7 mouse cellular contexts compared by ENCODE assay signal in genomic region chr2:143916229-143916628, GRCm38 (mm10). TPM values are rescaled to one million over a fixed set of nuclear protein-coding genes. Genes with fewer than 3 reads are reported as not detected.
A peak's percentile ranks its signal among the peaks of the same experiment; 100 is the strongest.
DNase-seq lines count a peak whose midpoint lies in the region; ATAC-seq and TF ChIP-seq lines count a peak whose summit lies in the region.

No protein-coding gene starts in this region.

- H3K79me2 ChIP-seq in CH12.LX (replicated peaks; ENCODE audit: control insufficient read depth, extremely low read depth, insufficient read depth, poor library complexity, severe bottlenecking): peaks cover 35% of the 10 kb centered on the region

- H3K36me3 ChIP-seq in CH12.LX (replicated peaks in 1 of 2; ENCODE audit: control insufficient read depth in 1 of 2, insufficient read depth in 1 of 2, low read length in 1 of 2): peaks cover 0 to 2% of the 10 kb centered on the region in 2 experiments
- H3K36me3 ChIP-seq in embryonic facial prominence, embryonic 14.5 days (ENCODE audit: control insufficient read depth, insufficient read depth, low read length): no peaks in the 10 kb centered on the region
- no peaks in the 10 kb centered on the region for H3K36me3 ChIP-seq in liver, embryonic 15.5 days (replicated peaks)
- H3K36me3 ChIP-seq in neural tube, embryonic 15.5 days: no peaks in the 10 kb centered on the region

- dilution Hi-C loops in CH12.LX (cut with MboI; ENCODE audit: extremely low pct_ligation_motif_present, extremely low pct_unique_long_range_greater_than_20kb, low sequenced_read_pairs): no loop called here

- 6% methylated on average over 5 of the region's 5 CpGs for WGBS in embryonic facial prominence, embryonic 14.5 days
- WGBS in liver, embryonic 15.5 days (ENCODE audit: insufficient replicate concordance): 2% methylated on average over 5 of the region's 5 CpGs
- WGBS in neural tube, embryonic 15.5 days: 7% methylated on average over 5 of the region's 5 CpGs

- H3K4me2 ChIP-seq in CH12.LX (ENCODE audit: insufficient read depth, low read depth, poor library complexity, severe bottlenecking): peak overlapping the region; percentile 83
- H3K4me2 ChIP-seq in embryonic facial prominence, embryonic 14.5 days (ENCODE audit: low read depth, low read length): peak overlapping the region; percentile 59
- H3K4me2 ChIP-seq in liver, embryonic 15.5 days: peak overlapping the region; percentile 88
- H3K4me2 ChIP-seq in neural tube, embryonic 15.5 days: peak overlapping the region; percentile 80

- peak overlapping the region; percentile 78; the same call in 1 of the 2 replicates for H3K9ac ChIP-seq in CH12.LX (ENCODE audit: insufficient read depth, low read depth)
- peak overlapping the region; percentile 87 for H3K9ac ChIP-seq in embryonic facial prominence, embryonic 14.5 days (ENCODE audit: low read depth, low read length)
- H3K9ac ChIP-seq in liver, embryonic 15.5 days: peak overlapping the region; percentile 82
- H3K9ac ChIP-seq in neural tube, embryonic 15.5 days (replicated peaks): peak overlapping the region; percentile 92

- TF ChIP-seq CTCF in CH12.LX (conservative IDR thresholded peaks at IDR 0.05 in 1 of 2, IDR thresholded peaks at IDR 0.05 in 1 of 2; ENCODE audit: low read depth in 2 of 2, low read length in 2 of 2): no peak

- no peak for TF ChIP-seq EP300 in CH12.LX (IDR thresholded peaks at IDR 0.05; ENCODE audit: low read length)

- TF ChIP-seq POLR2A in CH12.LX (IDR thresholded peaks at IDR 0.05; ENCODE audit: low read depth, low read length): no peak

- no peak for ATAC-seq in embryonic facial prominence, embryonic 14.5 days (ENCODE audit: low read depth)
- ATAC-seq in liver, embryonic 15.5 days (ENCODE audit: insufficient read depth): peak; percentile 14
- no peak for ATAC-seq in neural tube, embryonic 15.5 days (ENCODE audit: low FRiP score)

- no peak for TF ChIP-seq RAD21 in CH12.LX (IDR thresholded peaks at IDR 0.05; ENCODE audit: low read depth, low read length)

- H3K27me3 ChIP-seq in CH12.LX (replicated peaks): no peaks in the 10 kb centered on the region
- H3K27me3 ChIP-seq in embryonic facial prominence, embryonic 14.5 days (replicated peaks; ENCODE audit: control insufficient read depth, insufficient read depth, low read length): no peaks in the 10 kb centered on the region
- H3K27me3 ChIP-seq in liver, embryonic 15.5 days: peaks cover 10% of the 10 kb centered on the region; the same call in 1 of the 2 replicates
- H3K27me3 ChIP-seq in neural tube, embryonic 15.5 days (replicated peaks): no peaks in the 10 kb centered on the region

- in situ Hi-C loops in CH12.LX (cut with MboI; ENCODE audit: low pct_ligation_motif_present, low pct_unique_long_range_greater_than_20kb, low sequenced_read_pairs): loop anchor here (5.0 kb wide), 1 partner anchor 74 kb away; no protein-coding TSS in a partner anchor

- peak; percentile 80 for DNase-seq in 416B (ENCODE audit: low read depth)
- peak; percentile 20 for DNase-seq in CH12.LX (ENCODE audit: extremely low read depth)
- no peak for DNase-seq in embryonic facial prominence, embryonic 14.5 days (ENCODE audit: low spot score)
- DNase-seq in kidney, adult 9 months: peak; percentile 67
- DNase-seq in cerebellum, postnatal 4 days (ENCODE audit: low spot score in 2 of 2): no peak

- no peak overlapping the region for H3K27ac ChIP-seq in CH12.LX (ENCODE audit: insufficient read depth, low read depth)
- peak overlapping the region; percentile 98 for H3K27ac ChIP-seq in embryonic facial prominence, embryonic 14.5 days (replicated peaks; ENCODE audit: low read depth, low read length)
- H3K27ac ChIP-seq in liver, embryonic 15.5 days (replicated peaks): peak overlapping the region; percentile 98
- H3K27ac ChIP-seq in neural tube, embryonic 15.5 days (replicated peaks): peak overlapping the region; percentile 93

- H3K4me1 ChIP-seq in CH12.LX (ENCODE audit: control insufficient read depth in 1 of 2, insufficient read depth in 2 of 2): peaks cover 0 to 30% of the 10 kb centered on the region in 2 experiments; a peak in 2 of 4 replicates
- H3K4me1 ChIP-seq in embryonic facial prominence, embryonic 14.5 days (ENCODE audit: control insufficient read depth, insufficient read depth, low read length): peaks cover 18% of the 10 kb centered on the region
- H3K4me1 ChIP-seq in liver, embryonic 15.5 days (replicated peaks): peaks cover 78% of the 10 kb centered on the region
- H3K4me1 ChIP-seq in neural tube, embryonic 15.5 days: peaks cover 40% of the 10 kb centered on the region

- peak overlapping the region; percentile 77 to 84 (median 83) for H3K4me3 ChIP-seq in CH12.LX (replicated peaks in 1 of 3; ENCODE audit: low read depth in 2 of 3, low read length in 2 of 3, poor library complexity in 1 of 3)
- peak overlapping the region; percentile 81 for H3K4me3 ChIP-seq in embryonic facial prominence, embryonic 14.5 days (ENCODE audit: low read depth, low read length)
- H3K4me3 ChIP-seq in liver, embryonic 15.5 days (replicated peaks): peak overlapping the region; percentile 87
- peak overlapping the region; percentile 86 for H3K4me3 ChIP-seq in neural tube, embryonic 15.5 days (replicated peaks)

- no peaks in the 10 kb centered on the region for H3K9me3 ChIP-seq in CH12.LX (replicated peaks; ENCODE audit: low read length)
- no peaks in the 10 kb centered on the region for H3K9me3 ChIP-seq in embryonic facial prominence, embryonic 14.5 days (ENCODE audit: control insufficient read depth, low read length)
- no peaks in the 10 kb centered on the region for H3K9me3 ChIP-seq in liver, embryonic 15.5 days (replicated peaks)
- no peaks in the 10 kb centered on the region for H3K9me3 ChIP-seq in neural tube, embryonic 15.5 days (replicated peaks)

TF ChIP-seq in CH12.LX, 34 proteins besides CTCF, POLR2A, EP300 and RAD21:
- TF ChIP-seq NELFE (IDR thresholded peaks at IDR 0.05; ENCODE audit: low read depth, low read length) (no peak), ZKSCAN1 (IDR thresholded peaks at IDR 0.05; ENCODE audit: borderline replicate concordance, low read depth, low read length) (no peak), USF1 (IDR thresholded peaks at IDR 0.05; ENCODE audit: low read depth, low read length) (no peak), JUND (conservative IDR thresholded peaks at IDR 0.05; ENCODE audit: low read depth, low read length) (no peak), ZNF384 (IDR thresholded peaks at IDR 0.05; ENCODE audit: low read depth, low read length) (no peak), TCF12 (IDR thresholded peaks at IDR 0.05; ENCODE audit: low read depth, low read length) (no peak), KAT2A (IDR thresholded peaks at IDR 0.05; ENCODE audit: insufficient replicate concordance, low read length) (no peak), MEF2A (IDR thresholded peaks at IDR 0.05; ENCODE audit: borderline replicate concordance, low read depth, low read length) (no peak), RCOR1 (conservative IDR thresholded peaks at IDR 0.05; ENCODE audit: low read depth, low read length) (no peak), UBTF (IDR thresholded peaks at IDR 0.05; ENCODE audit: low read depth, low read length) (no peak), ZC3H11A (IDR thresholded peaks at IDR 0.05; ENCODE audit: low read depth, low read length) (no peak), JUN (IDR thresholded peaks at IDR 0.05; ENCODE audit: insufficient read depth, low read depth, low read length) (no peak), MXI1 (IDR thresholded peaks at IDR 0.05; ENCODE audit: low read depth, low read length) (no peak), TBP (conservative IDR thresholded peaks at IDR 0.05; ENCODE audit: low read depth, low read length) (no peak), NRF1 (IDR thresholded peaks at IDR 0.05; ENCODE audit: low read depth, low read length) (no peak), PAX5 (IDR thresholded peaks at IDR 0.05; ENCODE audit: low read length) (no peak), BHLHE40 (IDR thresholded peaks at IDR 0.05; ENCODE audit: low read depth, low read length) (no peak)

RNA-seq across cellular contexts. Expression of gene Dstn, which starts 1.1 kb away (rescaled TPM):
- total RNA-seq in CH12.LX (2012; rRNA removed): 68.9 and 84.3 TPM in 2 replicates
- 266 and 306 TPM in 2 replicates for total RNA-seq in CH12.LX (2014; rRNA removed)
- polyA plus RNA-seq in CH12.LX (2012; ENCODE audit: insufficient read length, low read depth): 151 and 155 TPM in 2 replicates
- 389 and 391 TPM in 2 replicates for polyA plus RNA-seq in embryonic facial prominence, embryonic 14.5 days (2014; fragmentation: Nextera tagmentation; extraction: Ambion mirVana)
- 119 and 121 TPM in 2 replicates for polyA plus RNA-seq in liver, embryonic 15.5 days (2015; fragmentation: Nextera tagmentation; extraction: Ambion mirVana)
- polyA plus RNA-seq in neural tube, embryonic 15.5 days (2015; fragmentation: Nextera tagmentation; extraction: Ambion mirVana): 415 and 417 TPM in 2 replicates

RNA-seq across cellular contexts. Expression of gene Bfsp1, which starts 53.3 kb away (rescaled TPM):
- total RNA-seq in CH12.LX (2012; rRNA removed) (0.13 TPM in 1 of 2 replicates, not detected in the other), CH12.LX (2014; rRNA removed) (0.19 and 0.30 TPM in 2 replicates)
- polyA plus RNA-seq in CH12.LX (2012; ENCODE audit: insufficient read length, low read depth): 0.19 and 0.21 TPM in 2 replicates
- polyA plus RNA-seq in embryonic facial prominence, embryonic 14.5 days (2014; fragmentation: Nextera tagmentation; extraction: Ambion mirVana): 3.0 and 3.8 TPM in 2 replicates
- 0.14 and 0.22 TPM in 2 replicates for polyA plus RNA-seq in liver, embryonic 15.5 days (2015; fragmentation: Nextera tagmentation; extraction: Ambion mirVana)
- polyA plus RNA-seq in neural tube, embryonic 15.5 days (2015; fragmentation: Nextera tagmentation; extraction: Ambion mirVana): 1.4 and 1.9 TPM in 2 replicates

Comparison
In these comparisons a context has a peak if more than half of its experiments do, and no peak if none do; other contexts are left out.
1. DNase-seq: peak in 416B (single experiment), CH12.LX (single experiment) and kidney, adult 9 months (single experiment); none in embryonic facial prominence, embryonic 14.5 days (single experiment) and cerebellum, postnatal 4 days (0 of 2).
2. Peak in every context shown above with its lines, with median percentiles within 50 percentile points of each other: H3K4me2 ChIP-seq, H3K4me3 ChIP-seq and H3K9ac ChIP-seq.